Mouse (Mus musculus) ES-Bruce4 (cell line): ENCODE results near the gene Ankrd60.

Experiments
- CTCF ChIP-seq: IDR thresholded peaks from one replicate; pipeline ENCODE4 v1.8.1; 2011; ENCODE audit warnings: low read depth, low read length
- POLR2A ChIP-seq: IDR thresholded peaks from one replicate; pipeline ENCODE4 v1.8.1; 2011; ENCODE audit warnings: low read length; ENCODE audit not compliant: insufficient read depth

- TF ChIP-seq CTCF (no peak), POLR2A (no peak)
Observed at GRCm38 (mm10) chr2:173593841-173594240, 15.7 kb upstream of the Ankrd60 start.
